Mouse (Mus musculus) heart, postnatal 0 days (tissue): ENCODE data around the gene Clk2. TPM values are rescaled to one million over a fixed set of nuclear protein-coding genes. Genes with fewer than 3 reads are reported as not detected.
A peak's percentile ranks its signal among the peaks of the same experiment; 100 is the strongest.
"Not testable (repeated sequence)": the region's sequence is repeated elsewhere in the genome, so short reads cannot be mapped to it uniquely, and the experiment has no call there.

ENCODE experiments used
- ATAC-seq: fragments of 200-750 bp; cut with Nextera tagmentation; 2 replicates; pipeline ENCODE4 v1.8.0; 2017; ENCODE audit warnings: low read depth, moderate number of reproducible peaks, moderate library complexity; ENCODE audit not compliant: insufficient read depth
- DNase-seq: peaks from one replicate; pipeline ENCODE4 v3.0.0-alpha.2; 2016; ENCODE audit warnings: low spot score
- H3K27ac ChIP-seq: fragments of 300-500 bp; sonication (generic); 2 replicates; pipeline ENCODE4 v1.5.1; 2014; ENCODE audit warnings: low read depth, mild to moderate bottlenecking
- H3K27me3 ChIP-seq: fragments of 300-500 bp; sonication (generic); 2 replicates; pipeline ENCODE4 v1.6.1; 2014; ENCODE audit warnings: low read length, mixed read lengths; ENCODE audit not compliant: control insufficient read depth, insufficient read depth
- H3K36me3 ChIP-seq: fragments of 300-500 bp; sonication (generic); replicated peaks from 2 replicates; pipeline ENCODE4 v1.6.1; 2014; ENCODE audit warnings: low read length, mixed read lengths; ENCODE audit not compliant: control insufficient read depth, insufficient read depth
- H3K4me1 ChIP-seq: fragments of 300-500 bp; sonication (generic); 2 replicates; pipeline ENCODE4 v1.6.1; 2014; ENCODE audit warnings: antibody characterized with exemption; ENCODE audit not compliant: control insufficient read depth, insufficient read depth
- H3K4me2 ChIP-seq: fragments of 300-500 bp; sonication (generic); 2 replicates; pipeline ENCODE4 v1.6.1; 2014; ENCODE audit warnings: low read depth, mild to moderate bottlenecking, low read length, moderate library complexity
- H3K4me3 ChIP-seq: fragments of 300-500 bp; sonication (generic); 2 replicates; pipeline ENCODE4 v1.5.1; 2014; ENCODE audit warnings: low read depth, low read length
- H3K9ac ChIP-seq: fragments of 300-500 bp; sonication (generic); replicated peaks from 2 replicates; pipeline ENCODE4 v1.6.1; 2014; ENCODE audit warnings: low read depth, low read length, mixed read lengths
- H3K9me3 ChIP-seq: fragments of 300-500 bp; sonication (generic); replicated peaks from 2 replicates; pipeline ENCODE4 v1.6.1; 2016; ENCODE audit warnings: low read length; ENCODE audit not compliant: control insufficient read depth
- CTCF ChIP-seq: IDR thresholded peaks from 2 replicates; pipeline ENCODE4 v1.5.1; 2016; ENCODE audit warnings: antibody characterized with exemption, control low read depth, low read depth
- EP300 ChIP-seq: IDR thresholded peaks from 2 replicates; pipeline ENCODE4 v1.6.1; 2016; ENCODE audit warnings: antibody characterized with exemption, low read depth
- WGBS: fragments of 180-500 bp; shearing (Covaris S2); extraction: QIAGEN DNeasy Blood & Tissue Kit; methylation state at CpG from one replicate; pipeline ENCODE4 v1.1.7; 2014; 5-methylcytosine and 5-hydroxymethylcytosine counted together
- polyA plus RNA-seq: library from polyadenylated mRNA; unstranded; fragments of >200 nt; fragmentation: Nextera tagmentation; extraction: Ambion mirVana; gene quantifications from 2 replicates; pipeline ENCODE4 v1.2.1, GENCODE M21; 2015
- total RNA-seq: library from RNA; depleted of rRNA; stranded (reverse); fragments of >200 nt; gene quantifications from 2 replicates; pipeline ENCODE4 v1.2.3, GENCODE M21; 2014; ENCODE audit warnings: low replicate concordance

The Clk2 gene
- total and polyA plus RNA-seq, 2 experiments from 2014 or later = 8.5 to 22.7 TPM

GRCm38 (mm10) chr3:89159616-89160344 lies 4.8 kb upstream of the Clk2 start, which contains the start of gene Hcn3:
Gene Hcn3, minus strand, starts transcription at chr3:89160196.
- Histone ChIP-seq H3K27ac (no peak within 1 kb of the TSS), H3K4me3 (peak within 1 kb of the TSS; percentile 54), H3K9me3 (no peaks in the 10 kb centered on the region), H3K36me3 (no peaks in the 10 kb centered on the region), H3K9ac (no peak within 1 kb of the TSS), H3K27me3 (peaks cover 16% of the 10 kb centered on the region), H3K4me2 (peak within 1 kb of the TSS; percentile 96), H3K4me1 (peaks cover 11% of the 10 kb centered on the region; the same call in 1 of the 2 replicates)
- under 1% methylated on average over 47 of the region's 66 CpGs for WGBS
- ATAC-seq (peak; percentile 46), DNase-seq (peak; percentile 24)
- TF ChIP-seq CTCF = peak; percentile 59
- no peak for TF ChIP-seq EP300

DNA sequence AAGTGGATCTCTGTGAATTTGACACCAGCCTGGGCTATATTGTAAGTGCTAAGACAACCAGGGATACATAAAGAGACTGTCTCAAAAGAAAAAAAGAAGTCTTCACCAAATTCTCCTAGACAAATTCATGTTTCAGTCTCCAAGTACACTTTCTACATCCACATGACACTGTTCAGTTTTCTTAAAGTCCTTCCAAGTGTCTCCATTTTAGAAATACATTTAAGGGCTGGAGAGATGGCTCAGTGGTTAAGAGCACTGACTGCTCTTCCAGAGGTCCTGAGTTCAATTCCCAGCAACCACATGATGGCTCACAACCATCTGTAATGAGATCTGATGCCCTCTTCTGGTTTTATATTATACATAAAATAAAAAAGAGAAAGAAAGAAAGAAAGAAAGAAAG lies 3.4 kb upstream of the Clk2 start:
- not testable (repeated sequence) for DNase-seq, H3K9me3 ChIP-seq, H3K9ac ChIP-seq, ATAC-seq, H3K27ac ChIP-seq, H3K4me2 ChIP-seq, H3K4me3 ChIP-seq, H3K36me3 ChIP-seq
- Histone ChIP-seq H3K27me3 (peaks cover 16% of the 10 kb centered on the region), H3K4me1 (peaks cover 17% of the 10 kb centered on the region; the same call in 1 of the 2 replicates)

DNA sequence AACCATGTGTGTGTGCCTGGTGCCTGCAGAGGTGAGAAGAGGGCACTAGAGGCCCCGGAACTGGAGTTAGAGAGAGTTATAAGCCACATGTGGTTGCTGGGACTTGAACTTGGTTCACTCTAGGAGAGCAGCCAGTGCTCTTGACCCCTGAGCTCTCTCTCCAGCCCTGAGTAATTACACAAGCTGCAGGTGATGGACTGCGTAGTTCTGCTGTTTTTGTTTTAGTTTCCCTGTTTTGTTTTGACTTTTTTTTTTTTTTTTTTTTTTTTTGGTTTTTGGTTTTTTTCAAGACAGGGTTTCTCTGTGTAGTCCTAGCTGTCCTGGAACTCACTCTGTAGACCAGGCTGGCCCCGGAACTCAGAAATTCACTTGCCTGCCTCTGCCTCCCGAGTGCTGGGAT lies 2.8 kb upstream of the Clk2 start:
- no peak for DNase-seq
- peaks cover under 1% of the 10 kb centered on the region; the same call in 1 of the 2 replicates for H3K36me3 ChIP-seq
- no peak overlapping the region for H3K9ac ChIP-seq
- WGBS = 55% methylated on average over 4 of the region's 4 CpGs
- no peak overlapping the region for H3K27ac ChIP-seq
- no peak overlapping the region for H3K4me2 ChIP-seq
- no peak for TF ChIP-seq CTCF
- no peak for TF ChIP-seq EP300
- peaks cover 17% of the 10 kb centered on the region; the same call in 1 of the 2 replicates for H3K4me1 ChIP-seq
- H3K4me3 ChIP-seq = no peak overlapping the region
- ATAC-seq = no peak
- H3K9me3 ChIP-seq = no peaks in the 10 kb centered on the region
- peaks cover 16% of the 10 kb centered on the region for H3K27me3 ChIP-seq

- no peak for ATAC-seq
- Histone ChIP-seq H3K27ac (no peak overlapping the region), H3K9me3 (no peaks in the 10 kb centered on the region), H3K36me3 (peaks cover 12% of the 10 kb centered on the region), H3K27me3 (peaks cover 16% of the 10 kb centered on the region), H3K9ac (no peak overlapping the region), H3K4me3 (no peak overlapping the region), H3K4me1 (peaks cover 17% of the 10 kb centered on the region; the same call in 1 of the 2 replicates), H3K4me2 (no peak overlapping the region)
- no peak for DNase-seq
- TF ChIP-seq CTCF (no peak), EP300 (no peak)
- WGBS = 74% methylated on average over 1 of the region's 1 CpGs
These were observed 1.5 kb upstream of the Clk2 start for GRCm38 (mm10) chr3:89163123-89163522.

DNA sequence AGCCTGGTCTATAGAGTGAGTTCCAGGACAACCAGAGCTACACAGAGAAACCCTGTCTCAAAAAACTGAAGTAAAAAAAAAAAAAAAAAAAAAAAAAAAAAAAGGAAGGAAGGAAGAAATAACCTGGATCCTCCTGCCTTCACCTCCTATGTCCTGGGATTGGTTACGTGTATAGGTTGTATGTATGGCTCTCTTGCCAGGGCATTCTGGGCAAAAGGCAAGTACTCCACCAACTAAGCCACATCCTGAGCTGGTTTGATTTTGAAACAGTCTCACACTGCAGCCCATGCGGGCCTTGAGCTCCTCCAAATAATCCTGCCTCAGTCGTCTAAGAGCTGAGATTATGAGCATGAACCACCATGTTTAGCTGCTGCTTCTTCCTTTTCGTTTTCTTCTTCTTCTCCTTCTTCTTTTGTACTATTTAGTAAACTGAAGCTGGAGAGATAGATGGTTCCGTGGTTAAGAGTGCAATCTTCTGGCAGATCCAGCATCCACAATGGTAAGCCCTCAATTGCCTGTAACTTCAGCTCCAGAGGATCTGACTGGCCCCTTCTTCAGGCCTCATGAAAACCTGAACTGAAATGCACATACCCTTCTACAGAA lies 851 bp upstream of the Clk2 start:
- no peaks in the 10 kb centered on the region for H3K9me3 ChIP-seq
- TF ChIP-seq EP300 = no peak
- TF ChIP-seq CTCF = no peak
- ATAC-seq (no peak), DNase-seq (no peak)
- H3K9ac ChIP-seq = peak overlapping the region; percentile 89
- 67% methylated on average over 5 of the region's 5 CpGs for WGBS
- H3K4me3 ChIP-seq = peak overlapping the region; percentile 84
- peaks cover 18% of the 10 kb centered on the region for H3K36me3 ChIP-seq
- H3K4me1 ChIP-seq = peaks cover 17% of the 10 kb centered on the region; the same call in 1 of the 2 replicates
- H3K27ac ChIP-seq = no peak overlapping the region
- H3K4me2 ChIP-seq = peak overlapping the region; percentile 65
- peaks cover 12% of the 10 kb centered on the region for H3K27me3 ChIP-seq
